Mouse (Mus musculus): ENCODE data around the gene Rnh1.

DNA sequence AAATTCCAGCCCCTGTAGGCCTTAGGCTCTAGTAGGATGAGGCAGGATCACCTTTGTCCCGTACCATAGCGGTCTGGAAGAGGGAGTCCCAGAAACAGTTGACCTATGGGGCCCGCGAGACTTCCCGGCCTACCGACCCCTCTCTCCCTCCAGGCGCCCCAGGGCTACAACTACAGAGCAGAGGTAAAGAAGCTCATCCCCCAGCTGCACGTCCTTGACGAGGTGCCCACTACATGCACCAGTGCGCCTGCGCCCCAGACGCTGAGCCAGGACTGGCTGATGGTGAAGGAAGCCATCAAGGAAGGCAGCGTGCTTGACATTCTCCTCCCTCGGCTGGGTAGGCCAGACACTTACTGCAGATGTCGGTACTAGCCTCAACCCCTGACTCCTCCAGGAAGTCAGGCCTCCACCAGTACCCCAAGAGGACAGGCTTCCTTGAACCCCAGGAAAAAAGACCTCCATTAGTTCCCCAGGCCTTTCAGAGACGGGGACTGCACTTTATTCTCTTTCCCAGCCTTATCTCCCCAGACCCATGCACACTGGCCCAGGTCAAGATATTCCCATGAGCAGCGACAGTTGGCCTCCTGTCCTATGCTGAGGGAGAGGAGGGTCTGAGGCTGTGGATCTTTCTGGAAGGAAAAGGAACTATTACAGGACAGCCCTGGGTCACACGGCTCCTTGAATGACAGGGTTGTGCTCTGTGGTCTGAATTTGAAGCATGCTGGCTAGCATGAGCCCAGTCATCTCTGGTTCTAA, 33.7 kb upstream of the Rnh1 start:
- no peak for TF ChIP-seq POLR2A (IDR thresholded peaks at IDR 0.05; ENCODE audit: extremely low read depth, insufficient read depth, low read length)
- no peak for TF ChIP-seq CTCF (IDR thresholded peaks at IDR 0.05; ENCODE audit: low read depth, low read length)

Measured in liver, adult 2 months (tissue).